Mouse (Mus musculus) activated CD4-positive, CD25-positive, alpha-beta regulatory T cell (primary cell): Measurements from ENCODE around the gene Mettl21a. TPM values are rescaled to one million over a fixed set of nuclear protein-coding genes. Genes with fewer than 3 reads are reported as not detected.

Experiments
- polyA plus RNA-seq, 2 experiments: library from polyadenylated mRNA; unstranded; fragments of 100-300 nt; shearing (Covaris generic); gene quantifications; one replicate each; pipeline ENCODE4 v1.2.1; 2017

Gene Mettl21a
- 10 to 100 TPM; 22.4 to 25.7 TPM for polyA plus RNA-seq

GRCm38 (mm10) chr1:64616881-64617714 is at the start of gene Mettl21a:
TSS of gene Mettl21a (minus strand) at chr1:64617242.

Other genes starting within 250 kb of the Mettl21a start
- gene Creb1, start 84.6 kb downstream of the Mettl21a start, polyA plus RNA-seq, result 10 to 100 TPM; 50.0 to 69.7 TPM
- 1 to 10 TPM; 3.1 to 4.8 TPM for gene Ccnyl1, start 73.2 kb upstream of the Mettl21a start, polyA plus RNA-seq
- under 1 TPM; 0.04 to 0.80 TPM for gene Fzd5, start 120.5 kb upstream of the Mettl21a start, polyA plus RNA-seq